14 mouse cellular contexts compared by ENCODE assay signal in the genomic region with DNA sequence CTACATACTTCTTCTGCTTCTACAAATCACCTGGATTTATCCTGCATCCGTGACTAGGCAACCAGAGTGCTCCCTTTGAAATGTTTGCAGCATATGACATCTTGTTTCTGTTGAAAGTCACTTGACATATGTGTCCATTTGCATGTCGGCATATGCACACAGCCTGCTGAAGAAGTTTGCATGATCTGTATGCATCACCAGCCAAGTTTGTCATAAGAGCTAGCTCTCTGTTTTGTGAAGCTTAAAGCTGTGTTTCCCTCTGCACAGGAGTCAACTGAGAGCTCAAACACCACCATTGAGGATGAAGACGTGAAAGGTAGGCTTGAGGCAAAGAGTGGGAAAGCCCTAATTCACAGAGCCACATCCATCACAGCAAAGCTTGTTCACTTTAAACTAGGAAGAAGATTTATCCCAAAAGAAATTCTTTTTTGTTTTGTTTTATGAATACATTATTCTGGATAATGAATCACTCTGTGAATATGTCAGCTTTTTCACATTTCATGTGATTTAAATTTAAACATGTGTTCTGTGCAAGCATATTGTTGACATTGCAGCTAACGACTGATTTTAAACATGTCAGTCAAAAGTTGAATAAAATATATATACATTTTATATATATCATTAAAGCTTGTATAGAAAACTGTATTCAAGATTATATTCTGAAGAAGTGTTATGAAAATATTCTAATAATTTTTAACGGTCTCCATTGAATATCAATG.
"Had no signal": no experiment of that assay in that cellular context is flagged by ENCODE, and none has a peak within 500 bp of the region (broad histone marks: within the 10 kb centered on the region; RNA-seq: fewer than 3 reads in every experiment).

No protein-coding gene starts in this region.

- H3K4me2 ChIP-seq: kidney, embryonic 15.5 days; limb, embryonic 12.5 days; midbrain, embryonic 13.5 days; neural tube, embryonic 15.5 days had no signal

- H3K27ac ChIP-seq: kidney, embryonic 15.5 days; limb, embryonic 12.5 days; liver, embryonic 14.5 days; midbrain, embryonic 13.5 days; neural tube, embryonic 15.5 days had no signal

- H3K4me1 ChIP-seq: kidney, embryonic 15.5 days; limb, embryonic 12.5 days; midbrain, embryonic 13.5 days; neural tube, embryonic 15.5 days had no signal

- DNase-seq: kidney, postnatal 25 days; layer of hippocampus, adult 9-11 months; lung, adult 2 months; lung, postnatal 36 days; spleen, adult 18-20 months; thymus, adult 18-20 months; thymus, postnatal 14 days had no signal

- H3K27me3 ChIP-seq: kidney, embryonic 15.5 days; limb, embryonic 12.5 days; midbrain, embryonic 13.5 days; neural tube, embryonic 15.5 days had no signal

- H3K36me3 ChIP-seq: kidney, embryonic 15.5 days; limb, embryonic 12.5 days; midbrain, embryonic 13.5 days had no signal

- H3K4me3 ChIP-seq: kidney, embryonic 15.5 days; limb, embryonic 12.5 days; midbrain, embryonic 13.5 days; myocyte; neural tube, embryonic 15.5 days had no signal

- ATAC-seq: lung, postnatal 0 days; midbrain, embryonic 13.5 days had no signal

- H3K9me3 ChIP-seq: kidney, embryonic 15.5 days; limb, embryonic 12.5 days; midbrain, embryonic 13.5 days; neural tube, embryonic 15.5 days had no signal

- H3K9ac ChIP-seq: kidney, embryonic 15.5 days; limb, embryonic 12.5 days; liver, embryonic 14.5 days; midbrain, embryonic 13.5 days; neural tube, embryonic 15.5 days had no signal
